Mouse (Mus musculus): ENCODE data around the gene Fabp7. TPM values are rescaled to one million over a fixed set of nuclear protein-coding genes. Genes with fewer than 3 reads are reported as not detected.

Gene Fabp7
- total RNA-seq (2021), result 1 to 10 TPM; 1.4 to 1.6 TPM
- long read RNA-seq, experiment 1, partial matches to known transcripts, result 2 of 4 reads
- long read RNA-seq, experiment 1, other reads (novel, unspliced or antisense), result 0 of 4 reads
- long read RNA-seq, experiment 2, partial matches to known transcripts, result 0 of 1 reads
- long read RNA-seq, experiment 2, other reads (novel, unspliced or antisense), result 0 of 1 reads

GRCm38 (mm10) chr10:57784876-57785150, at the start of gene Fabp7:
Gene Fabp7, plus strand, starts transcription at chr10:57784881.
- no peak for DNase-seq

GRCm38 (mm10) chr10:57740733-57741132, 43.9 kb upstream of the Fabp7 start:
- DNase-seq, result no peak

GRCm38 (mm10) chr10:57741351-57741750, 43.3 kb upstream of the Fabp7 start:
- no peak for DNase-seq

GRCm38 (mm10) chr10:57743045-57743444, 41.6 kb upstream of the Fabp7 start:
- no peak for DNase-seq

- DNase-seq, result peak in 1 of 2 experiments; percentile 30
Observed at GRCm38 (mm10) chr10:57743606-57744016, 41.1 kb upstream of the Fabp7 start.

GRCm38 (mm10) chr10:57744128-57744765, 40.4 kb upstream of the Fabp7 start:
- no peak for DNase-seq

- no peak for DNase-seq
Observed at GRCm38 (mm10) chr10:57745452-57745851, 39.2 kb upstream of the Fabp7 start.

GRCm38 (mm10) chr10:57747127-57747526, 37.6 kb upstream of the Fabp7 start:
- DNase-seq, result no peak

GRCm38 (mm10) chr10:57753343-57753742, 31.3 kb upstream of the Fabp7 start:
- no peak for DNase-seq

GRCm38 (mm10) chr10:57755201-57755736, 29.4 kb upstream of the Fabp7 start:
- DNase-seq, result no peak

- no peak for DNase-seq
Observed at GRCm38 (mm10) chr10:57758999-57759398, 25.7 kb upstream of the Fabp7 start.

GRCm38 (mm10) chr10:57760694-57761093, 24.0 kb upstream of the Fabp7 start:
- DNase-seq, result no peak

- no peak for DNase-seq
Observed at GRCm38 (mm10) chr10:57763044-57763443, 21.6 kb upstream of the Fabp7 start.

GRCm38 (mm10) chr10:57783289-57784130, 1.2 kb upstream of the Fabp7 start:
- no peak for DNase-seq

GRCm38 (mm10) chr10:57784131-57784875, 378 bp upstream of the Fabp7 start:
- DNase-seq, result peak; percentile 80 to 88

GRCm38 (mm10) chr10:57785552-57785951, 871 bp downstream of the Fabp7 start:
- DNase-seq, result no peak

- no peak for DNase-seq
Observed at GRCm38 (mm10) chr10:57792957-57793356, 8.3 kb downstream of the Fabp7 start.

- DNase-seq, result no peak
Observed at GRCm38 (mm10) chr10:57794018-57794417, 9.3 kb downstream of the Fabp7 start, which contains the start of gene Smpdl3a. Gene Smpdl3a, plus strand, starts transcription at chr10:57794335.

GRCm38 (mm10) chr10:57794491-57795461, 10.1 kb downstream of the Fabp7 start:
- DNase-seq, result peak; percentile 81 to 83

- peak in 1 of 2 experiments; percentile 5 for DNase-seq
Observed at GRCm38 (mm10) chr10:57795542-57795941, 10.9 kb downstream of the Fabp7 start.

- no peak for DNase-seq
Observed at GRCm38 (mm10) chr10:57796057-57796456, 11.4 kb downstream of the Fabp7 start.

Measured in adrenal gland, postnatal 36 days (tissue).